In the genomic region with DNA sequence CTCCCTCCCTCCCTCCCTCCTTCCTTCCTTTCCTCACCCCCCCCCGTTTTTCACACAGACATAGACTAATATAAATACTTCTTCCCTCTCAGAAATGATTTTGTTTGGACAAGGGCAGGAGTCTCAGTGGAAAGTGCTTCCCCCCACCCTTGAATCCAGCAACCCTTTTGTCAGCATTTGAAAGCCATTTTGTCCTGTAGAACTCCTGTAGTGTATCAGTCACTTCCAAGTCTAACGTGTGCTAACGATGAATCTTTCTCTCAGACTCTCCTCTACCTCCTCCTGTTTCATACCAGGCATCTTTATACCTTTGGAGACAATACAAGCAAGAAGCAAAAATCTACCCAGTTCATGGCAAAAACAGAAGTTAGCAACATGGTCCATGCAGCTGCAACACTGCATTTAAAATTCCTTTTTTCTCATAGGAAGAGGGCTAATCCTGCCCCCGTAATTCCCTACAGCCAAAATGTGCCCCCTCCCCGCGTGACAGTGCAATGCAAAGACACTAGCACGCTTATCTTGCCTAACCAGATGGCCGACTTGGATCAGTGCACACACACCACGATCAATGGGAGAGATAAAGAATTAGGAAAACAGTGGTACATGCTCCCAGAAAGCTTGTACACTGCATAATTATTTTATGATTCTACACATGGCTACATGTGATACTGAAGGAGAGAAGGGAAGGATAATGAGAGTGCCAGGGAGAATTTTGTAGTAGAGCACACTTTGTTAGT, we compare ENCODE assay signal across 15 mouse cellular contexts.
DNase-seq lines count a peak whose midpoint lies in the region; ATAC-seq and TF ChIP-seq lines count a peak whose summit lies in the region.
"Had no signal": no experiment of that assay in that cellular context is flagged by ENCODE, and none has a peak within 500 bp of the region (broad histone marks: within the 10 kb centered on the region; RNA-seq: fewer than 3 reads in every experiment).

No protein-coding gene starts in this region.

- ATAC-seq in midbrain, embryonic 13.5 days = peak; percentile 75
- ATAC-seq: inflammation-experienced regulatory T-cells, adult 6 months had no signal

- H3K4me1 ChIP-seq in cerebellum, adult 2 months (ENCODE audit: control insufficient read depth, insufficient read depth, low read length) = no peaks in the 10 kb centered on the region; the same call in 1 of the 2 replicates
- H3K4me1 ChIP-seq in hindbrain, embryonic 10.5 days (replicated peaks) = peaks cover 26% of the 10 kb centered on the region
- peaks cover 39% of the 10 kb centered on the region for H3K4me1 ChIP-seq in midbrain, embryonic 13.5 days (replicated peaks)
- H3K4me1 ChIP-seq: heart, embryonic 12.5 days had no signal

- TF ChIP-seq POLR2A in cerebellum, adult 2 months (IDR thresholded peaks at IDR 0.05; ENCODE audit: borderline replicate concordance, insufficient read depth, low read length) = no peak

- H3K27me3 ChIP-seq in cerebellum, adult 2 months (ENCODE audit: control insufficient read depth, insufficient read depth, low read length) = no peaks in the 10 kb centered on the region
- H3K27me3 ChIP-seq in hindbrain, embryonic 10.5 days (ENCODE audit: insufficient read depth, poor library complexity, severe bottlenecking) = peaks cover 13% of the 10 kb centered on the region
- H3K27me3 ChIP-seq in midbrain, embryonic 13.5 days = 0 out of 2 replicates have a peak, but pooled peaks cover 3% of the 10 kb centered on the region

- TF ChIP-seq CTCF in cerebellum, adult 2 months (IDR thresholded peaks at IDR 0.05; ENCODE audit: borderline replicate concordance, insufficient read depth, low read depth, low read length) = no peak

- no peak overlapping the region for H3K4me3 ChIP-seq in cerebellum, adult 2 months (replicated peaks; ENCODE audit: insufficient read depth, low read depth, low read length)
- H3K4me3 ChIP-seq in hindbrain, embryonic 10.5 days = no peak overlapping the region
- H3K4me3 ChIP-seq in midbrain, embryonic 13.5 days (replicated peaks) = no peak overlapping the region
- H3K4me3 ChIP-seq: embryonic facial prominence, embryonic 13.5 days; heart, embryonic 12.5 days; liver, embryonic 15.5 days had no signal

- 14% methylated on average over 9 of the region's 9 CpGs for WGBS in cerebellum, adult 2 months
- WGBS in hindbrain, embryonic 10.5 days = 64% methylated on average over 9 of the region's 9 CpGs
- 12% methylated on average over 9 of the region's 9 CpGs for WGBS in midbrain, embryonic 13.5 days

- 0 out of 2 replicates have a peak overlapping the region, but pooled peaks have one; percentile 19 for H3K9ac ChIP-seq in midbrain, embryonic 13.5 days (replicated peaks)
- H3K9ac ChIP-seq: embryonic facial prominence, embryonic 13.5 days; heart, embryonic 12.5 days; liver, embryonic 15.5 days had no signal

- no peaks in the 10 kb centered on the region for H3K36me3 ChIP-seq in hindbrain, embryonic 10.5 days
- H3K36me3 ChIP-seq in midbrain, embryonic 13.5 days = no peaks in the 10 kb centered on the region
- H3K36me3 ChIP-seq: embryonic facial prominence, embryonic 13.5 days; heart, embryonic 12.5 days; liver, embryonic 15.5 days had no signal

- peak overlapping the region; percentile 26; the same call in 1 of the 2 replicates for H3K4me2 ChIP-seq in midbrain, embryonic 13.5 days (replicated peaks)
- H3K4me2 ChIP-seq: heart, embryonic 12.5 days; liver, embryonic 15.5 days had no signal

- peak; percentile 10 to 17 for DNase-seq in cerebellum, adult 2 months
- no peak for DNase-seq in cerebellum, postnatal 4 days (ENCODE audit: low spot score in 2 of 2)
- DNase-seq in cerebellum, adult 9-10 months = peak; percentile 10
- DNase-seq in hindbrain, embryonic 10.5 days (ENCODE audit: low spot score) = no peak
- DNase-seq in lung, postnatal 25 days (ENCODE audit: low spot score) = no peak
- no peak for DNase-seq in layer of hippocampus, postnatal 10 days (ENCODE audit: low spot score in 2 of 2)
- no peak for DNase-seq in kidney, adult 9 months
- DNase-seq: kidney, postnatal 14 days; right cerebral cortex, postnatal 4 days; thymus, postnatal 36 days had no signal

- H3K9me3 ChIP-seq in hindbrain, embryonic 10.5 days = 0 out of 2 replicates have a peak, but pooled peaks cover 3% of the 10 kb centered on the region
- H3K9me3 ChIP-seq in midbrain, embryonic 13.5 days = 0 out of 2 replicates have a peak, but pooled peaks cover 3% of the 10 kb centered on the region
- H3K9me3 ChIP-seq: embryonic facial prominence, embryonic 13.5 days; heart, embryonic 12.5 days; liver, embryonic 15.5 days had no signal

- no peak overlapping the region for H3K27ac ChIP-seq in cerebellum, adult 2 months (ENCODE audit: insufficient read depth, low read length)
- peak overlapping the region; percentile 72 for H3K27ac ChIP-seq in hindbrain, embryonic 10.5 days
- peak overlapping the region; percentile 85 for H3K27ac ChIP-seq in midbrain, embryonic 13.5 days
- H3K27ac ChIP-seq: embryonic facial prominence, embryonic 13.5 days; liver, embryonic 15.5 days had no signal

Comparison
In these comparisons a context has a peak if more than half of its experiments do, and no peak if none do; other contexts are left out.
1. DNase-seq: peak in cerebellum, adult 2 months (2 of 2) and cerebellum, adult 9-10 months (single experiment); none in cerebellum, postnatal 4 days (0 of 2), hindbrain, embryonic 10.5 days (single experiment), lung, postnatal 25 days (single experiment), layer of hippocampus, postnatal 10 days (0 of 2) and kidney, adult 9 months (single experiment).